Mouse (Mus musculus) embryonic facial prominence, embryonic 13.5 days (tissue): ENCODE measurements at regions not wholly inside any gene's neighbourhood (a gene's known extent, or its start where the extent isn't known, plus 50 kb on each side); places are given as distances from the start of the nearest gene placed in this dataset.

Experiments
- ATAC-seq: fragments of 200-750 bp; cut with Nextera tagmentation; 2 replicates; pipeline ENCODE4 v1.8.0; 2017; ENCODE audit warnings: low read depth; ENCODE audit not compliant: insufficient number of reproducible peaks, insufficient read depth, low FRiP score, low TSS enrichment
- H3K27ac ChIP-seq: fragments of 300-500 bp; sonication (generic); 2 replicates; pipeline ENCODE4 v1.5.1; 2015; ENCODE audit warnings: moderate library complexity, mild to moderate bottlenecking, inconsistent platforms
- H3K27me3 ChIP-seq: fragments of 300-500 bp; sonication (generic); 2 replicates; pipeline ENCODE4 v1.6.1; 2015; ENCODE audit warnings: mild to moderate bottlenecking, inconsistent platforms
- H3K36me3 ChIP-seq: fragments of 300-500 bp; sonication (generic); 2 replicates; pipeline ENCODE4 v1.6.1; 2015; ENCODE audit warnings: mild to moderate bottlenecking, inconsistent platforms
- H3K4me1 ChIP-seq: fragments of 300-500 bp; sonication (generic); 2 replicates; pipeline ENCODE4 v1.6.1; 2015; ENCODE audit warnings: inconsistent platforms
- H3K4me2 ChIP-seq: fragments of 300-500 bp; sonication (generic); 2 replicates; pipeline ENCODE4 v1.6.1; 2015; ENCODE audit warnings: moderate library complexity, mild to moderate bottlenecking, inconsistent platforms
- H3K4me3 ChIP-seq: fragments of 300-500 bp; sonication (generic); 2 replicates; pipeline ENCODE4 v1.5.1; 2015; ENCODE audit warnings: mild to moderate bottlenecking, inconsistent platforms
- H3K9ac ChIP-seq: fragments of 300-500 bp; sonication (generic); 2 replicates; pipeline ENCODE4 v1.6.1; 2015; ENCODE audit warnings: mild to moderate bottlenecking, inconsistent platforms
- H3K9me3 ChIP-seq: fragments of 300-500 bp; sonication (generic); 2 replicates; pipeline ENCODE4 v1.6.1; 2016; ENCODE audit warnings: inconsistent platforms
- WGBS: fragments of 180-500 bp; shearing (Covaris S2); methylation state at CpG from one replicate; pipeline ENCODE4 v1.1.7; 2015; ENCODE audit warnings: mixed read lengths; 5-methylcytosine and 5-hydroxymethylcytosine counted together

GRCm38 (mm10) chr11:43992011-43992471 lies 91.0 kb upstream of the Adra1b start:
- peak overlapping the region; percentile 39 for H3K27ac ChIP-seq
- 20% methylated on average over 6 of the region's 6 CpGs for WGBS
- no peak for ATAC-seq

GRCm38 (mm10) chr11:43998046-43998725 lies 97.2 kb upstream of the Adra1b start:
- Histone ChIP-seq H3K27me3 (no peaks in the 10 kb centered on the region), H3K9me3 (no peaks in the 10 kb centered on the region), H3K9ac (no peak overlapping the region), H3K4me2 (no peak overlapping the region), H3K4me1 (no peaks in the 10 kb centered on the region), H3K4me3 (no peak overlapping the region), H3K36me3 (no peaks in the 10 kb centered on the region), H3K27ac (no peak overlapping the region)
- 70% methylated on average over 12 of the region's 12 CpGs for WGBS
- no peak for ATAC-seq

More at GRCm38 (mm10) chr11:43992011-43992471, 91.0 kb upstream of the Adra1b start:
- Histone ChIP-seq H3K4me3 (no peak overlapping the region), H3K4me1 (peaks cover 15% of the 10 kb centered on the region), H3K4me2 (peak overlapping the region; percentile 21; the same call in 1 of the 2 replicates), H3K27me3 (no peaks in the 10 kb centered on the region), H3K9me3 (no peaks in the 10 kb centered on the region), H3K9ac (no peak overlapping the region), H3K36me3 (no peaks in the 10 kb centered on the region)

DNA sequence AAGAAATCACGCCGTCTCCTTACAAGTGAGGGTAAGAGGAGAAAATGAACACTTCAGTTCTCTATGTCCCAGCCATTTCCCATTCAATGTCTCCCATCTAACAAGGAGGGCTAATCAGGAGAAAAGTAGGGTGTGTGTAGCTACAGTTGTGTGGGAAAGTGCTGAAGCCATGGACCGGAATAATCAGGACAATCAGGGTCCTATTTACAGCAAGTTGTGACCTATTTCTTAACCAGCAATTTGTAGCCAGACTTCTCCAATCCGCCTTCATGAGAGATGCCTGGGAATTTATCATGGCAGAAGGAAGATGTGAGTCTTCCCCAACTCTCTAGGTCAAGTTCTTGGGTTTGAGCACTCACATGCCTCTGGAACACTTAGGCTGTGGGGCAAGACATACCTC lies 99.0 kb upstream of the Adra1b start:
- Histone ChIP-seq H3K27ac (no peak overlapping the region), H3K4me1 (no peaks in the 10 kb centered on the region), H3K4me3 (no peak overlapping the region), H3K36me3 (no peaks in the 10 kb centered on the region), H3K27me3 (no peaks in the 10 kb centered on the region), H3K9me3 (no peaks in the 10 kb centered on the region), H3K4me2 (no peak overlapping the region), H3K9ac (no peak overlapping the region)
- WGBS = 94% methylated on average over 4 of the region's 4 CpGs
- ATAC-seq = no peak

DNA sequence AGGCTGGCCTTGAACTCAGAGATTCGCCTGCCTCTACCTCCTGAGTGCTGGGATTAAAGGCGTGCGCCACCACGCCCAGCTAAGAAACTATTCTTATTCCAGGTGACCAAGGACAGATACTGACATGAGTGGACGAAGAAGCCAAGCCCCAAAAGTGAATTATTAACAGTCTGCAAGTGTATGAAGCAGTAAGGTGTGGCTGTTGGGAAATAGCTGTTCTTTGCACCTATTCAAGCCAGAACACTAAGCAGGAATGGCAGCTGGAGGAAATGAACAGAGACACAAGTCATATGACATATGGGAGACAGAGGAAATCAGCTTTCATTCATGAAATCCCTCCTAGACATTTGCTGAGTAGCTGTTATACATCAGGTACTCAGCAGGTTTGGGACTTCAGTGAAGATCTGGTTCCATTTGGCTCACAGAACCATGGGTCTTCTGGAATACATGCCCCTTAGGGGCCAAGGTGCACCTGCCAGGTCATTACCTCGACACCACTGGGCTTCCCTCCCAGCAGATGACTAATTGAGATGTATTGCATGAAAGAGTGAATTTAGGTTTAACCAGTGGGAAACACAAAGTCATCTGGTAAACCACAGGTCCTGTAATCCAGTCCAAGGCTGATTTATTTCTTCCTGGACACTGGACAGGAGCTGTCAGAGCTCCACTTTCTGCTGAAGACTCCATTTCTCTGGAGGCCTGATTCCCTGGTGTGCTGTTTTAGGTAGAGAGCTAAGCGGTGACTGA lies 101.0 kb upstream of the Adra1b start:
- H3K9me3 ChIP-seq = no peaks in the 10 kb centered on the region
- H3K36me3 ChIP-seq = no peaks in the 10 kb centered on the region
- no peak for ATAC-seq
- H3K4me1 ChIP-seq = no peaks in the 10 kb centered on the region
- no peak overlapping the region for H3K27ac ChIP-seq
- no peaks in the 10 kb centered on the region for H3K27me3 ChIP-seq
- H3K9ac ChIP-seq = no peak overlapping the region
- WGBS = 87% methylated on average over 7 of the region's 7 CpGs
- H3K4me3 ChIP-seq = no peak overlapping the region
- H3K4me2 ChIP-seq = no peak overlapping the region

DNA sequence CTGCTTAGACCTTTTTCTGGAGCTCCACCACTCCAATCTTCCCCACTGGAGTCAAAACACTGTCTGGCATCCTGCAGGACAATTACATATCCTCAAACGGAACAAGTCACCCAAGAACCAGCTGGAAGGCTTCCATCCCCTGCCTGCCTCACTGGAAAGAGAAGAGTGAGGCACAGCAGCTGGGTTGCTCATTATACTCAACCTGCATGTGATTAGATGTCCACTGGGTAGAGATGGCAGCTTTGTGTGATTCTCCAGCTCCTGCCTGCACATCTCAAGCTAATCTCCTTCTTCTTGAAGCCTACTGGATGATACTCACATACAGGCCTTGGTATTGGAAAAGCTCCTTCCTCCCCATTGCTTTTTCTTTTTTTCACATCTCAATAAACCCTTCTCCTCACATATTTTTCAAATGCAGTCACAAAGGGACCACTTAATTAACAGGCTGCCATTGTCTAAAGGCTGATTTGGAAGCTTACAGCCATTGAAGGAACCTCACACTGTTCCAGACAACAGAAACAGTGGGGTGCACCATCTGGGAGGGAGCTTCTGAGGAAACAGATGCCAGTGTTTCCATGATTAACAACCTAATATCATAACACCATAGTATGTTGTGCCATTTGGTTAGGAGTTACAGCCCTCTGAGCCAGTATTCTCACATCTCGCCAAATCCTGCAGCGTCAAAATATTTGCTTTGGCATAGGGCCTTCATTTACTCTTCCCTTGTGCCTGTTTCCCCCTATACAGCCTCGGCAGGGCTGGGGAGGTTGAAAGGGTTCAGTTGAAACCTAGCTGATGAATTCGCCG lies 101.9 kb upstream of the Adra1b start:
- 67% methylated on average over 6 of the region's 6 CpGs for WGBS
- ATAC-seq = no peak
- no peaks in the 10 kb centered on the region for H3K9me3 ChIP-seq

DNA sequence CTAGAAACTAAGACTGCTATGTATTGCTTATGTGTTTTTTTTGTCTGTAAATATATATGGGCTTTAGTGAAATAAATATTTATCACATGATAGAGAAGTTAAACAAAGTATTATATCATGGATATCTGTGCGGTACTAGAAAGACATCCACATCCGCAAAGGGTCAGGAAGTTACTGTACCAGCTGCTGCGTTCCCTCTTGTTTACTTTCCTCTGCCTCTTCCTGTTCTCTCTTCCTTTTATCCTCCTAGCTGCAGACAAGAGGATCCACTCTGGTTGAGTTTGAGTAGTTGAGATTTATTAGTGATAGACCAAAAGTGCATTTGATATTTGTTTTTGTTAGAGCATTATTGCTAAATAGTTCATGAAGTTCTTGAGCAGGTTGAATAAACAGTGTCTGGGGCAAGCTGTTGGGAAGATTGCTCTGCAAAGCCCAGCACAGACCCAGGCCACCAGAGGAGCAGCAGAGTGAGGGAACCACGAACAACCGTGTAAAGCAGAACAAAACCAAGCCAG lies 106.6 kb upstream of the Adra1b start:
- Histone ChIP-seq H3K27ac (no peak overlapping the region), H3K9me3 (no peaks in the 10 kb centered on the region), H3K4me1 (no peaks in the 10 kb centered on the region), H3K4me2 (no peak overlapping the region), H3K36me3 (no peaks in the 10 kb centered on the region), H3K9ac (no peak overlapping the region), H3K4me3 (no peak overlapping the region), H3K27me3 (no peaks in the 10 kb centered on the region)
- WGBS = 71% methylated on average over 5 of the region's 5 CpGs
- no peak for ATAC-seq

More for the DNA sequence above, 101.9 kb upstream of the Adra1b start:
- H3K27me3 ChIP-seq = no peaks in the 10 kb centered on the region
- no peak overlapping the region for H3K4me3 ChIP-seq
- H3K27ac ChIP-seq = no peak overlapping the region
- H3K4me1 ChIP-seq = no peaks in the 10 kb centered on the region
- no peaks in the 10 kb centered on the region for H3K36me3 ChIP-seq
- H3K4me2 ChIP-seq = no peak overlapping the region
- no peak overlapping the region for H3K9ac ChIP-seq

- Histone ChIP-seq H3K9me3 (no peaks in the 10 kb centered on the region), H3K4me1 (no peaks in the 10 kb centered on the region; the same call in 1 of the 2 replicates), H3K4me2 (no peak overlapping the region), H3K9ac (no peak overlapping the region), H3K36me3 (no peaks in the 10 kb centered on the region), H3K27ac (no peak overlapping the region), H3K4me3 (no peak overlapping the region), H3K27me3 (no peaks in the 10 kb centered on the region)
- WGBS = 81% methylated on average over 5 of the region's 5 CpGs
- ATAC-seq = no peak
Measured at GRCm38 (mm10) chr11:44012314-44012713, 111.3 kb upstream of the Adra1b start.

- H3K4me3 ChIP-seq = no peak overlapping the region
- 64% methylated on average over 1 of the region's 1 CpGs for WGBS
- ATAC-seq = no peak
- H3K27ac ChIP-seq = no peak overlapping the region
- no peaks in the 10 kb centered on the region; the same call in 1 of the 2 replicates for H3K4me1 ChIP-seq
- no peaks in the 10 kb centered on the region for H3K36me3 ChIP-seq
- H3K9me3 ChIP-seq = no peaks in the 10 kb centered on the region
- no peak overlapping the region for H3K9ac ChIP-seq
- no peaks in the 10 kb centered on the region for H3K27me3 ChIP-seq
- no peak overlapping the region for H3K4me2 ChIP-seq
Measured at GRCm38 (mm10) chr11:44013841-44014240, 112.8 kb upstream of the Adra1b start.

DNA sequence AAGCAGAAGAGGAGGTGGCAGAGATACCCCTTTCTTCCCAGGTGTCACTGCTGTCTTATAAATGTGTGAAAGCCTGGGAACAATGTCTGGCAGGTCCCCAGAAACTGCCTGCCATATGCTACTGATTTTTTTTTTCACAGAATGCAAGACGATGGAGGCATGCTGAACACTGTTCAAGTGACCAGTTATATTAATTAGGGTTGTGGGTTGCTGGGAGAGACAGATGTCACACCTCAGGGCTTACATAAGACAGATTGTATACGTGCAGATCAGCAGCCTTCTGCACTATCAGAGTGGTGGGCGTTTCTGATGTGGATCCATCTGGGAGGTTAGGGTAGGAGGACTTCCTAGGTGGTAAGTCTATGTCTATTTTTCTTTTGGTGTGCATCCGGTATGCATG lies 120.6 kb upstream of the Adra1b start:
- 66% methylated on average over 4 of the region's 4 CpGs for WGBS
- H3K9me3 ChIP-seq = no peaks in the 10 kb centered on the region
- H3K36me3 ChIP-seq = no peaks in the 10 kb centered on the region
- no peak overlapping the region for H3K9ac ChIP-seq
- H3K4me3 ChIP-seq = no peak overlapping the region
- H3K4me2 ChIP-seq = no peak overlapping the region
- no peaks in the 10 kb centered on the region for H3K27me3 ChIP-seq
- no peak for ATAC-seq
- no peak overlapping the region for H3K27ac ChIP-seq
- no peaks in the 10 kb centered on the region for H3K4me1 ChIP-seq

- Histone ChIP-seq H3K36me3 (no peaks in the 10 kb centered on the region), H3K4me3 (no peak overlapping the region), H3K27ac (no peak overlapping the region), H3K9ac (no peak overlapping the region), H3K27me3 (no peaks in the 10 kb centered on the region), H3K9me3 (no peaks in the 10 kb centered on the region), H3K4me1 (0 out of 2 replicates have a peak, but pooled peaks cover 3% of the 10 kb centered on the region), H3K4me2 (no peak overlapping the region)
- 78% methylated on average over 3 of the region's 3 CpGs for WGBS
- no peak for ATAC-seq
Measured at GRCm38 (mm10) chr11:44027046-44027445, 126.0 kb upstream of the Adra1b start.

DNA sequence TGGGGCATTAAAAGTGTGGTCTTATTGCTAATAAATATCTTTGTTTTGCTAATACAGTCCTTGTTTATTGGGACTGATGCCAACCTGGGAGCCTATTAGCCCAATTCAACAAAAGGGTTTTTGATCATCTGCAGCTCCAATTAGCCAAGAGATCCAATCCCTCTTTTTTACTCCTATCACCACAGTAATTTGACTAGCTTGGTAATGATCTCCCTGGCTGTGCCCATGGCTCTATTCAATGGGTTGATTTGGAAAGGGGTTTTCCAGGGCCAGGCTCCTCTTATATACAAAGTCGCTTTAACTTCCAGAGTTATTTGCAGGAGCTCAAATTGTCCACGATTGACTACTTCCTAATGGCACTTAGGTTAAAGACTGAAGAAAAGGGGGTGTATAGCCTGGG lies 145.1 kb upstream of the Adra1b start:
- ATAC-seq = no peak
- Histone ChIP-seq H3K4me1 (no peaks in the 10 kb centered on the region), H3K9ac (no peak overlapping the region), H3K27ac (no peak overlapping the region), H3K4me3 (no peak overlapping the region), H3K9me3 (no peaks in the 10 kb centered on the region), H3K36me3 (no peaks in the 10 kb centered on the region), H3K4me2 (no peak overlapping the region), H3K27me3 (no peaks in the 10 kb centered on the region)
- WGBS = 69% methylated on average over 2 of the region's 2 CpGs
